Mouse (Mus musculus) embryo, embryonic 10 days (tissue): ENCODE data around the gene Lrrc43.

Experiments
- DNase-seq: peaks from one replicate; pipeline ENCODE4 v3.0.0-alpha.2; 2015; ENCODE audit warnings: low spot score

The Lrrc43 gene

DNA sequence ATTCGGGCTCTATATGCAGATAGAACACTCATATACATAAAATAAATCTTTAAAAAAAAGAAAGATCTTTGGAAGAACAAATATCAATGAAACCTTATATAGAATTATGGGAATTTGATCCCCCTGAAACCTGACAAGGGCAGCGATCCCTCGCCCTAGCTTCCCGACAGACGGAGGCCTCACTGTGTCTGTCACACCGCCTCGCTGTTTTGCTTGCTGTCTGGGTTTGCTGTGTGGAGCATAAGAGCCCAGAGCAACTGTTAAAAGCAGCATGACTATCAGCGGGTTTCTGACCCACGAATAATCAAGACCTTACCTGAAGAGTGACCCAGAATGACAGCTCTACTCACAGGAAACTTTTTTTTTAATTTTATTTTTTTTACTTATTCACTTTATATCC lies 31.6 kb downstream of the Lrrc43 start:
- no peak for DNase-seq

DNA sequence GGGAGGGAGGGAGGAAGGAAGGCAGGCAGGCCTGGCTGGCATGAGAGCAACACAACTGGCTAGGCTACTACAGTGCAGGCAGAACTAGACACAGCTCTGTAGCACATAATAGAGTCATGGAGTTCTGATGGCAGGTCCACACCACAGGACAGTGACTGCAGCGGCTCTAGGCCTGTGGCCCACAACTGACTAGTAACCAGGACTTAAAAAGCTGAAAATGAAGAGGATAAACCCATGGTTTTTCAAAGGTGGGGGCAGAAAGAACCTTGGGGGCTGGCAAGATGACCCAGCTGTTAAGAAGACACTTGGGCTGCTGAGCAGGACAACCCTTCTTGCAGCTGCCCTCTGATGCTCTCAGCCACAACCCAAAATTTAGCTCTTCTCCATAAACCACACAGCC lies 32.5 kb downstream of the Lrrc43 start:
- DNase-seq, result no peak

DNA sequence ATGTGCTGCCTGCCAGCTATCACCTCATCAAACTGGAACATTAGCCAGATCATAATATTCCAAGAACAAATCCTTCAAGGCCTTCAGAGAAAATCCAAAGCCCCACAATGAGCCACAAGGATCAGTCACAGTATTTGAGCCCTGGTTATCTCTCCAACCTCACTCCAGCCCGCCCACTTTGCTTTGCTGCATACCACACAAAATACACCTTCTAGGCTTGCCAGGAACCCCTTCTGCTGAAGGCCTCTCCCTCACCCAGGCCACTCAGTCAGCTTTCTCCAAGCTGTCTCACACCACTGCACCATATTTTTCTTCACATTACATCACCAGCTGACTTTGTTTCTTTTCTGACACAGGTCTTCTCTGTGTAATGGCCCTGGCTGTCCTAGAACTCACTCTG lies 33.1 kb downstream of the Lrrc43 start:
- no peak for DNase-seq

DNA sequence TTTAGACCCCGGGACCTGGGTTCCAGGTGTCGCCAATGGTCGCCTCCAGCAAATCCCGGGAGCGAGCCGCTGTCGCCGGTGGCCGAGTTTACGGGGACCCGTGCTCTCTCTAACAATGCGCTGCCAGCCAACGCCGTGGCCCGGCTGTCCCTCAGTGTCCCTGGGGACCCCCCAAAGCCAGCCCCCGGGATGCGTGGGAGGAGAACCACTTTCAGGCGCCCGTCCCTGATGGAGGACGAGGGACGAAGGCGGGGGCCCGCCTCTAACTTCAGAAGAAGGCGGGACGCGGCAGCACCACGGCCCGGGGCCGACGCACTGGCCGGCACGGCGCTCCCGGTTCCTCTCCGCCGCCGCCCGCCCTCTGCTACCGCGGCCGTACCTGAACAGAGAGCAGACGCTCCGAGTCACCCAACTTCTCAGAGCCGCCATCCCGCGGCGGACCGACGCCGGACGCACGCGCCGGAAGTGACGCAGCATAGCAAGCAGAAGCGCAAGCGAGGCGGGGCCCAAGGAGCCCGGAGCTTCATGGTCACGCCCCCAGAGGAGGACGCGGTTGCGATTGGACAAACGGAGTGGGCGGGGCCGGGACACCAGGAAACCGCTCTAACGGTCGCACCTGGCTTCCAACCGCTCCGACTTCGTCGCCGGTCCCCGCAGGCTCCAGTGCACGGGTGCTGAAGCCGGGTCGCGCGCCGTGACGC lies 34.7 kb downstream of the Lrrc43 start, which contains the start of gene Diablo:
TSS of gene Diablo (minus strand) at position 485 of the 701 bp plus-strand sequence.
- DNase-seq, result peak; percentile 100

DNA sequence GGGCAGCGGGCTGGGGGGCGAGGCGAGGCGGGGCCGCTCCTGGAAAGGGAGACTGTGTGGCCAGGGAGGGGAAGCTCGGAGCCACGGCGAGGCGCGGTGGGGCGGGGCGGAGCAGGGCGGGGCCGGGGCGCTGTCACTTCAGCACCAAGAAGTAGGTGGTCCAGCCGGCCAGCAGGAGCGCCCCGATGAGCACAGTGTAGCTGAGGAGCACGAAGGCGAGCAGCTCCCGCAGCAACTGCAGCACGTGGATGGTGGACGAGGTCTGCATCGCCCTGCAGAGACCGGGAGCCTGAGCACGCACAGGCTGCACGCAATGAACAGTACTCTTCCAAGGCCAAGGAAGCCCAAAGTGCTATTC lies 35.3 kb downstream of the Lrrc43 start:
- peak; percentile 86 for DNase-seq

DNA sequence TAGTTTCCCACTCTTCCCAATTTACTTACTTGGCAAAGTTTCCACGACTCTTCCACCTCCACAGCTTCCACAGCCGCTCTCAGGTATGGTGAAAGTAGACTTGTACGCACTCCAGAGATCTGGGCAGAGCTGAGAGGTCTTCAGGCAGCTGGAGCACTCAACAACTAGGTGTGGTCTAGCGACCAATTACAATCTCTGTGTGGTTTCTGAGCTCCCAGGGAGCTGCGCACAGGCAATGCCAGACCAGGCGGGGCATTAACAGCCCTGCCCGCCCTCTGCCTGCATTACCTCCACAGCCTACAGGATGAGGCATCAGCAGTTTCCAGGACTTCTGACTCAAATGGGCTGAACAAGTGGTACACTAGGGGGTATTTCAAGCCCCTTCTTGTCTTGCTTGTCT lies 36.2 kb downstream of the Lrrc43 start, which contains the start of gene Gm49027:
TSS of gene Gm49027 (minus strand) at position 208 of the 400 bp plus-strand sequence.
- DNase-seq, result no peak

DNA sequence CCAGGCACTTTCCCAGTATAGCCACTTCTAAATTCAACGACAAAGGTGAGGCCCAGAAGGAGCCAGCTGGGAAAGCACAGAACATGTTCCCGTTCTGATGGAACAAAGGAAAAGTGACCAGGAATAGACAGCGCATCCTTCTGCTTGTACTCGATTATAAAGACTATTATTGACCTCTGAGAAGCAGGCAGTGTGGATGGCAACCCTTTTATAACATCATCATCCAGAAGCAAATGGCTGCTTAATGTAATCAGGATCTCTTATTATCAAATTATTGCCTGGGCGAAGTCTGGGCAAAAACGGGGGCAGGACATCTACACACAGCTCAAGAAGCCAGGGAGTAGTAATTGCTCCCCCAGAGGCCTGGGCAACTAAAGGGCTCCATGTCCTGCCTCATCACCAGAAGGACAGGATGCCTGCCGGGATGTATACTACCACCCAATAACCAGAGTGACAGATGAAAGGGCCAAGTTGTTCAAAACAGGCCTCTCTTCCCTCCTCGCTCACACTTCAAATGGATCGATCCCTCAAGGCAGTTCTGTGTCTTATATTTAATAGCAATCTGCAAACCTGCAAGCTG lies 36.9 kb downstream of the Lrrc43 start:
- DNase-seq, result no peak

DNA sequence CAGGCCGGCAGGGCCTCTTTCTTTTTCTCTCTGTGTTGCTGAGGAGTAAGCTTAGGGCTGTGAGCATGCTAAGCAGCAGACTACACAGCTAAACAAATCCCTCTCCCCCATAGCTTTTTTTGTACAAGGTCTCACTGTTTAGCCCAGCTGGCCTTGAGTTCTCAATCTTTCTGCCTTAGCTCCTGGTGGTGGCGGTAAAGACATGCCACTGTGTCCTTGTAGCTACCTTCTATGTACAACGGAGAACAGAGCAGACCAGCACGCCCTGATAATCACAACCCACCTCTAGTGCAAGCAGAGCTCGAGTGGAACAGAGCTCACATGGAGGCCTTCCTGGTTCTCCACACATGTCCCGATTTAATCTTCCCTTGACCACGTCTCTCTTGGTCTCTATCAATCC lies 39.5 kb downstream of the Lrrc43 start:
- no peak for DNase-seq

DNA sequence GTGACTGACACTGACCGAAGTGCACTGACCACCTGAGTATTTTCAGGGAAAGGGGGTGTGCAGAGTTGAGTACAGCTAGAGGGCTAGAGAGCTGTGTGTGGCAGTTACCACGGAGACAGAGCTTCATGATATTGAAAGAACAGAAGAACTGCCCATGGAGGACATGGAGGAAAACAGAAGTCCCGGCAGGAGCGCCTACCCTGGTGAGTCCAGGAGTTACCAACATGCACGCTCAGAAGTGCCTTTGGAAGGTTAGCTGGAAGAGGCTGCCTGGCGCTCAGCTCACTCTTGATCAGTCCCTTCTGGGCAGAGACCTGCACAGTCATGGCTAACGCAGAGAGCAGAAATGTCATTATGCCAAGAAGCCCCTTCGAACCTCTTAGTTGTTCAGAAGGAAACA lies 41.0 kb downstream of the Lrrc43 start:
- DNase-seq, result no peak

DNA sequence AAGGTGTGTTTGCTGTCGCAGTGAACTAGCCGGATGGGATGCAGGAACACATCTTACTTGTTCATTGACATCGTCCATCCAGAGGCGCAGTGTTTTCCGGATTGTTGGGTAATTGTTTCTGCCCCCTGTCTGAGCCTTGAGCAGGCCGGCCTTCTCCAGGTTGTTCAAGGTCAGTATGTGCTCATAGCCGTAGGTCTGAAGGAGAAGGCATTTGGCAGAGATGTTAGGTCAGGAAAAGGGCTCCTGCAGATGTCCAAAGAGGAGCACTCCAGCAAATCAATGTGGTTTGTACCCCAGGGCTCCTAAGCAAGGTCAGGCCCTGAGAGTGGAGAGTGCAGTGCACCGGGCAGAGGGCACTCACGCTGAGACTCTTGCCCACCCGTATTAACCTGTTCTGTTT lies 44.7 kb downstream of the Lrrc43 start:
- no peak for DNase-seq

DNA sequence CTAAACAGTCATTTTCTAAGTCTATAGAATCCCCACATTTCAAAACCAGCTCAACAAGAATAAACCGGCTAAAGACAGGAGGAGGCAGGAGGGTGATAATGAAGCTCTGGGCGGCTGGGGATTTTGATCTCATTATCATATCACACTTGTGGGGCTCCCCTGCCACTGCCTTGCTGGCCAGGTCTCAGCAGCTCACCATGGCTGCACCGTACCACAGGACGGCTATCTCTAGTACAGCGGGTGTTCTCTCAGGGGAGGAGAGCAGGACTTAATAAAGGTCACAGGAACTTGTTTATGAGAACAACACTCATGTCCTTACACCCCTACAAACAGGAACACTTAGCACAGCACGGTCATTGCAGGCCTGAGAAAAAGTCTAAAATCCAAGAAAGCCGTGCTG lies 66.6 kb downstream of the Lrrc43 start:
- no peak for DNase-seq

DNA sequence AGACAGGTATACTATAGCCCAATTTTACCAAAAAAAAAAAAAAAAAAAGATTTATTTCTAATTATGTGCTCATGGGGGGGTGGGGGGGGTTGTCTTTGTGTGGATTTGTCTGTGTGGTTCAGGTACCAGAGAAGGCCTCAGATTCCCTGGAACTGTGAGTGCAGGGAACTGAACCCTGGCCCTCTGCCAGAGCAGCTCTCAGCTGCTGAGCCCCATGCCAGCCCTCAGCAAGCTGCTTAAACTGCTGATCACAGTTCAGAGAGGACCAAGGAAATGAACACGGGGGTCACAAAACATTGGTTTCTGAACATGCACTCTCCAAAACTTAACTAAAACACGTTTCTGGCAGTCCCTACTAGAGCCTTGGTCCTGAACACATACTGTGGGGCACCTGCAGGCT lies 67.3 kb downstream of the Lrrc43 start:
- DNase-seq, result no peak
